Mouse (Mus musculus) ZHBTc4 (cell line): ENCODE data around the gene Hydin.

Experiments used
- DNase-seq: peaks from one replicate; pipeline ENCODE4 v3.0.0-alpha.2; 2011; ENCODE audit warnings: low read depth, low spot score

Hydin gene

DNA sequence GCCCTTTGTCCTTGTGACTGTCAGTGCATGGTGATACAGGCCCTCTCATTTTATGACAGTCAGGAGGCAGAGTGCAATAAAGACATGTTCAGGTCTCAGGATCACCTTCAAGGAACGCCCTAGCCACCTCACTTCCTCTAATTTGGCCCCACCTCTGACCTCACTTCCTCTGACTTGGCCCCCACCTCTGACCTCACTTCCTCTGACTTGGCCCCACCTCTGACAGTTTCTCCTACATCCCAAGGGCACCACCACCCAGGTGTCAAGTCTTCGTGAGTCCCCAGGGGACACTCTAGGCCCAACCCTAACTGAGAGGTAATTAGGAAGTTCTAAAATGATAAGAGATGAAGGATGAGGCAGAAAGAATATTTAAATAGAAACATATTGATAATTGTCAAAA lies 177.5 kb downstream of the Hydin start:
- no peak for DNase-seq

GRCm38 (mm10) chr8:110450463-110450862 lies 183.7 kb downstream of the Hydin start:
- DNase-seq: no peak

DNA sequence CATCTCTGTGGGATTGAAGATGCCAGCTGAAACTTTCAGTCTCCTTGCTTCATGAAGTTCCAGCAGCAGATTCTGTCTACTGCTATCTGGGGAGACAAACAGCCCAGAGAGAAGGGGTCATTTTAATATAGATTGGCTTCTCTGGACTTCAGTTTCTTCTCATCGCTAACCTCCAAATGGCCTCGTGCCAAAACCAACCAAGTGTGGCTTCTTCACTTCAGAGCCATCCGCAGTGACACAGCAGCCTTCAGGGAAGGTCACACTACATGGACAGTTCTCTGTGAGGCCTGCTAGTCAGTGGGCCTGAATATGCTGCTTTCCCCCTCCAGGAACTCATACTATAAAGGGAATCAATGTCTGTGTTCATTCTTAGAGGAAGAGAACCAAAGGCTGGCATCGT lies 187.7 kb downstream of the Hydin start:
- no peak for DNase-seq

- no peak for DNase-seq
These were observed 190.6 kb downstream of the Hydin start for GRCm38 (mm10) chr8:110457424-110457823.

GRCm38 (mm10) chr8:110462627-110463208 lies 195.9 kb downstream of the Hydin start:
- no peak for DNase-seq

DNA sequence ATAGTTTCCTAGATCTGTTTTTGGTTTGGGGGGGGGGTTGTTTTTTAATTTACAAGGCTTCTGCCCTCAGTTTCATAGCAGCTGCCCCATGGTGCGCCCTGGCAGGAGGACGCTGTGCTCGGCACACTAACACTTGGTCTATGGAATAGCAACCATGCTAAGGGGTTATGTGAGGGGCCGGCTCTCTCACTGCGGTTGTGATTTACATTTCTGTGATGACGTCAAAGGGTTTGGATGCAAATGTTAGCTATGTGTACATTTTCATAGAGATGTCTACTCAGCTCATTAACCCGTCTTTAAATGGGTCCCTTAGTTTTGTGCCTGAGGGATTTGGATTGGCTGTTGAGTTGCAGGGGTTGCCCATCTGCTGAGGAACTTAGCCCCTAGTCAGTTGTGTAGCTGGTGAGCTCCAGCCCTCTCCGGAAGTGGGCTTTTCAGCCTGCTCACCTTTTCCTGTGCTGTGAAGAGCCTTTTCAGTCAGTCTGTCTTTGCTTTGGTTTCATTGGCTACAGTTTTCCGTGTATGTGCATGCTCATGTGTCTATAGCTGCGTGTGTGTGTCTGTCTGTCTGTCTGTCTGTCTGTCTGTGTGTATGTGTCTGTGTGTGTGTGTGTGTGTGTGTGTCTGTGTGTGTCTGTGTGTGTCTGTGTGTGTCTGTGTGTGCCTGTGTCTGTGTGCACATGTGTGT lies 197.1 kb downstream of the Hydin start:
- no peak for DNase-seq

- DNase-seq: no peak
These were observed 198.8 kb downstream of the Hydin start for GRCm38 (mm10) chr8:110465606-110466005.

DNA sequence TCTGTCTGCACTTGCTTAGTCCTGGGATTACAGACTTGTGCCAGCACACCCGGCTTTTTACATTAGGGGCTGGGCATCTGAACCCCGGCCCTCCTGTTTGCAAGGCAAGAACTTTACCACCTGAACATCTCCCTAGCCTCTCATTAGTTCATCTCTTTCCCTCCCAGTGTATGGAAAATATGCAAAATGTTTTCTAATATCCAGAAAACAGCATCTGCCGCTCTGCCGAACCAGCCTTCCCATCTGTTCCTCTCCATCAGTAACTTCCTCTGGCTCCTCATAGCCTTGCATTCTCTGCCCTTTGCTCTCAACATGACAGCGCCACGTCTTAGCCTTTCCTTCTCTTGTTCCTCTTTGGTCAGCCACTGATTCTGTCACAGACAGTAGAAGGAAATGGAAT lies 210.5 kb downstream of the Hydin start:
- no peak for DNase-seq

GRCm38 (mm10) chr8:110478576-110478975 lies 211.8 kb downstream of the Hydin start:
- peak; percentile 43 for DNase-seq

- DNase-seq: peak; percentile 68
These were observed 212.6 kb downstream of the Hydin start for GRCm38 (mm10) chr8:110479401-110479800.

GRCm38 (mm10) chr8:110482275-110482674 lies 215.5 kb downstream of the Hydin start:
- DNase-seq: no peak

GRCm38 (mm10) chr8:110485234-110485633 lies 218.5 kb downstream of the Hydin start:
- no peak for DNase-seq

DNA sequence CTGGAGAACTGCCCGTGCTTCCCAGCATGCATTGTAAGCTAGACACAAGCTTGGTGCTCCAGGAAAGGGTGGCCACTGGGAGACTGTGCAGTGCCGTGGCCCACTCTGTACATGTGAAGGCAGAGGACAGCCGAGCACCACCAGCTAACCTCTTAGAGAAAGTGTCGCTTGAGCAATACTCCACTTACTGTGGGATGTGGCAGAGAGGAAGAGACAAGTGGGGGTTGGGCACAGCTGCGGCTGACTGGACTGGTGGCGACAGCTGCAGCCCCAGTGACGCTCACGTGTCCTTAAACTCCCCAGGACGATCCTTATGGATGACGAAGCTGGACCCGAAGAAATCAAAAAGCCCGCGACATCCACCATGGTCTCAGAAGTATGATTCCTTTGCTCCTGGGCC lies 219.2 kb downstream of the Hydin start:
- no peak for DNase-seq

DNA sequence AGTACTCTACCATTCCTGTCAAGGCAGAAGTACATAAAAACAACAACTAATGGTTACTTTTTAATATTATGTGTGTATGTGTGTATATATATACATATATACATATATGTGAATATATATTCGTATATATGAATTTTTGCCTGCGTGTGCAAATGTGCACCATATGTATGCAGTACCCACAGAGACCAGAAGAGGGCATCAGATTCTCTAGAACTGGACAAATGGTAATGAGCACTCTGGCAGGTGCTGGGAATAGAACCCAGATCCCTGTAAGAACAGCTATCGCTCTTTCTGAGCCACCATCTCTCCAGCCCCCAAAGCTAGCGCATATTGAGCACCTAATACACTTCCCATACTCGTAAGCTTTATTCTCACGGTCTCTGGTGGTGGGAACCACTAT lies 220.9 kb downstream of the Hydin start:
- DNase-seq: peak; percentile 60

DNA sequence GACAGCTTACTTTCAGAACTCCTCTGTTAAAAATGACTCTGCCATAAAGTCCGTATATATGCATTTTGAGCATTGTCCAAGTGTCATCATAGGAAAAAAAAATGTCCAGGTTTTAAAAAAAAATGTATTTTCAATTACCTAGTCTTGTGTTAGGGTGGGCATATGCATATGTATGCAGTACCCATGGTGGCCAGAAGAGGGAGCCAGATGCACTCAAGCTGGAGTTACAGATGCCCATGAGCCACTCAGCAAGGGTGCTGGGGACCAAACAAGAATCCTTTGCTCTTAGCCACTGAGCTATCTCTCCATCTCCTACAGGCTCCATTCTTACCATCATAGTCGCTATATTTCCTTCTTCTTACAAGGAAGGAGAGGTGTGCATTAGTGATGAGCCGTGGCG lies 222.6 kb downstream of the Hydin start:
- DNase-seq: peak; percentile 70

GRCm38 (mm10) chr8:110491118-110491517 lies 224.3 kb downstream of the Hydin start:
- no peak for DNase-seq

DNA sequence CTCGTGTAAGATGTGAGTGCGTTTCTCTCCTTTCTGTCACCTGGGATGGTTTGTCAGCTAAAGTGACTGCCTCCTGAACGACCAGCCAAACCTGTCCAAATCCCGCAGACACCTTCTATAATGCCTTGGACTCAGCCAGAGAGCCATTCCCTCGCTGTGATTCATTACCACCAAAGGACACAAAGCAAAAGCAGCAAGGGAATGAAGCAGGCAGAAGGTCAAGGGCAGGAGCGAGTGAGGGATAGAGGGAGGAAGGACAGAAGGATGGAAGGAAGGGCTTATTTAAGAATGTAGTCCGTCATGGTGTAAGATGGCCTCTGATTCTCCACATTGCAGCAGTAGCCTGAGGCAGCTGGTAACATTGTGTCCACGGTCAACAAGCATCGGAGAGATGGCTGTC lies 229.5 kb downstream of the Hydin start:
- no peak for DNase-seq

DNA sequence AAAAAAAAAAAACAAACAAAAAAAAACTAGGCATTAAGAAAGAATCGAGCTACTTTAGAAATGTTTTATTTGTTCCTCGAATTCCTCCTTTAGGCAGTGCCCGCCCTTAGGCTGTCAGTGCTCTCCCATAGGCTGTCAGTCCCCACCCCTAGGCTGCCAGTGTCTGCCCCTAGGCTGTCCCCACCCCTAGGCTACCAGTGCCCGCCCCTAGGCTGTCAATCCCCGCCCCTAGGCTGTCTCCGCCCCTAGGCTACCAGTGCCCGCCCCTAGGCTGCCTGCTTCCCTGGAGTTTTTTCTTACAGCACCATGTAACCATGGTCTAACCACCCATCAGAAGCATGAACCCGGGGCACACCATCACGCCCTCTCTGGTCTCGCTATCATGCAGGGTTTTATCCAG lies 233.5 kb downstream of the Hydin start:
- DNase-seq: peak; percentile 94

- no peak for DNase-seq
These were observed 233.9 kb downstream of the Hydin start for GRCm38 (mm10) chr8:110500661-110501060.

GRCm38 (mm10) chr8:110501330-110501729 lies 234.6 kb downstream of the Hydin start:
- no peak for DNase-seq

GRCm38 (mm10) chr8:110502880-110503279 lies 236.1 kb downstream of the Hydin start:
- DNase-seq: no peak

DNA sequence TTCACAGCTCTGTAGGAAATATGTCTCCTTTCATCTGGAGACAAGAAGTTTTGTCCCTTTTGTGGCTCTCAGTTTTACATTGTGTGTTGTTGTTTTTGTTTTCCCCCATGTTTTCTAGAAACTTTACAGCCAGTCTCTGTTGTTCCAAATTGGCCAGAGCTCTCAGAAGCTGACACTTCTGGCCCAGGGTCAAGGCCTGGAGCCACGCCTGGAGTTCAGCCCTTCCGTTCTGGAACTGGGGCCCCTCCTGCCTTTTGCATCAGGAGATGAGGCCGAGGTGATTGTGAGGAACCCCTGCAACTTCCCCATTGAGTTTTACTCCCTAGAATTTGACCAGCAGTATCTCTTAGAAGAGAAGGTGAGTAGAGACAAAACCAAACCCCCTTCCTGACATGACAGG lies 242.0 kb downstream of the Hydin start:
- DNase-seq: no peak

DNA sequence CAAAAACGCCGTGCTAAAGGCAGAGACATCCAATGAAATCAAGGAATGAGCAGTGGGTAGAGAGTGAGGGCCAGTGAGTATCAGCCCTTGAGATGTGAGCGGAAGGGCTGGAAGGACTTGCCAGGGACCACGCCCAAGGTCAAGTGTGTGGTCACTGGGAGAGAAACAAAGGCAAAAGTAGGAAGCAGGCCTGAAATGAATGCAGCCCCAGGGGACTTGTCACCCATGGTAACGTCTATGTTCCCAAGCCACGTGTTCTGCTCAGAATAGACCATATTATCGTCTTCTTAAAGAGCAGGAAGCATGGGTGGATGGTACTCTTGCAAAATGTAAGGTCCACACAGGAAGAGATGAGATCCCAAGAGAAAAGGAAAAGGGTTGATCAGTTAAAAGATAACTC lies 253.0 kb downstream of the Hydin start:
- DNase-seq: peak; percentile 93

DNA sequence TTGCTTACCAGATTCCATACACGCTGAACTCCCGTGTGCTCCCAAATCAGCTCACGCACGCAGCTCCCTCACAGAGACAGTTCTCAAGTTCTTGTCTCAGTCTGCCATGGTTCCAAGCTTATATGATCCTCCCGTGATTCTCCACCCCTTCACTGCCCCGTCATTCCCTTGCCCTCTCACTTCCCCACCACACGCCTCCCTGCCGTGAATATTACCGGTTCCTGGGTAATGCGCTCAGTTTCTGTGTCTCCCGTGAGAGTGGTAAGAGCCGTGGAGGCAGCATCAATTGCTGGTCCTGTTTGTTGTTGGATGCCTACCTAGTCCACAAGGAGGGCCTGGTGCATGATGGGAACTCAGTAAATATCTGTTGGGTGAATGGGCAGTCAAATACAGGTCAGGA lies 255.1 kb downstream of the Hydin start:
- peak; percentile 27 for DNase-seq
